8 mouse cellular contexts compared by ENCODE assay signal in genomic region chr5:8660738-8661151, GRCm38 (mm10). TPM values are rescaled to one million over a fixed set of nuclear protein-coding genes. Genes with fewer than 3 reads are reported as not detected.
A peak's percentile ranks its signal among the peaks of the same experiment; 100 is the strongest.
DNase-seq lines count a peak whose midpoint lies in the region; ATAC-seq and TF ChIP-seq lines count a peak whose summit lies in the region.

No protein-coding gene starts in this region.

- no peaks in the 10 kb centered on the region for H3K36me3 ChIP-seq in embryonic facial prominence, embryonic 15.5 days
- H3K36me3 ChIP-seq in limb, embryonic 10.5 days = no peaks in the 10 kb centered on the region
- no peaks in the 10 kb centered on the region for H3K36me3 ChIP-seq in neural tube, embryonic 12.5 days

- H3K9me3 ChIP-seq in embryonic facial prominence, embryonic 15.5 days (replicated peaks) = no peaks in the 10 kb centered on the region
- H3K9me3 ChIP-seq in limb, embryonic 10.5 days (replicated peaks) = no peaks in the 10 kb centered on the region
- H3K9me3 ChIP-seq in neural tube, embryonic 12.5 days = no peaks in the 10 kb centered on the region

- H3K27ac ChIP-seq in layer of hippocampus, adult 2 months = no peak overlapping the region
- no peak overlapping the region for H3K27ac ChIP-seq in embryonic facial prominence, embryonic 15.5 days (replicated peaks)
- no peak overlapping the region for H3K27ac ChIP-seq in limb, embryonic 10.5 days
- H3K27ac ChIP-seq in neural tube, embryonic 12.5 days = no peak overlapping the region

- peak overlapping the region; percentile 46 for H3K4me3 ChIP-seq in layer of hippocampus, adult 2 months
- peak overlapping the region; percentile 45 for H3K4me3 ChIP-seq in embryonic facial prominence, embryonic 15.5 days (replicated peaks)
- H3K4me3 ChIP-seq in limb, embryonic 10.5 days = peak overlapping the region; percentile 56
- H3K4me3 ChIP-seq in neural tube, embryonic 12.5 days = peak overlapping the region; percentile 36; the same call in 1 of the 2 replicates

- no peak overlapping the region for H3K9ac ChIP-seq in embryonic facial prominence, embryonic 15.5 days
- no peak overlapping the region for H3K9ac ChIP-seq in neural tube, embryonic 12.5 days

- H3K27me3 ChIP-seq in embryonic facial prominence, embryonic 15.5 days = no peaks in the 10 kb centered on the region
- no peaks in the 10 kb centered on the region for H3K27me3 ChIP-seq in limb, embryonic 10.5 days (ENCODE audit: low read depth, poor library complexity, severe bottlenecking)
- H3K27me3 ChIP-seq in neural tube, embryonic 12.5 days (replicated peaks) = no peaks in the 10 kb centered on the region

- ATAC-seq in embryonic facial prominence, embryonic 15.5 days (ENCODE audit: insufficient number of reproducible peaks, low FRiP score, low TSS enrichment, low read depth) = no peak
- peak; percentile 53; the same call in 1 of the 2 replicates for ATAC-seq in neural tube, embryonic 12.5 days (ENCODE audit: low FRiP score, low read depth)

- DNase-seq in layer of hippocampus, adult 2 months (ENCODE audit: low spot score in 2 of 2) = no peak
- DNase-seq in layer of hippocampus, postnatal 36 days = no peak
- DNase-seq in limb, embryonic 10.5 days (ENCODE audit: low spot score) = no peak
- no peak for DNase-seq in cerebellum, adult 11 months
- DNase-seq in lung, adult 18-20 months = no peak
- no peak for DNase-seq in spleen, postnatal 10 days (ENCODE audit: low spot score in 2 of 2)

- 45% methylated on average over 10 of the region's 10 CpGs for WGBS in embryonic facial prominence, embryonic 15.5 days
- WGBS in limb, embryonic 10.5 days = 63% methylated on average over 10 of the region's 10 CpGs
- WGBS in neural tube, embryonic 12.5 days = 65% methylated on average over 10 of the region's 10 CpGs

- peaks cover 11% of the 10 kb centered on the region for H3K4me1 ChIP-seq in embryonic facial prominence, embryonic 15.5 days
- H3K4me1 ChIP-seq in limb, embryonic 10.5 days = peaks cover 11% of the 10 kb centered on the region
- peaks cover 8% of the 10 kb centered on the region for H3K4me1 ChIP-seq in neural tube, embryonic 12.5 days

- no peak for TF ChIP-seq CTCF in layer of hippocampus, adult 2 months (conservative IDR thresholded peaks at IDR 0.05)

- H3K4me2 ChIP-seq in embryonic facial prominence, embryonic 15.5 days (replicated peaks) = peak overlapping the region; percentile 89
- peak overlapping the region; percentile 77 for H3K4me2 ChIP-seq in neural tube, embryonic 12.5 days (replicated peaks)

RNA-seq across cellular contexts. Expression of gene Abcb1a, which starts 0.9 kb away (rescaled TPM):
- 10 to 100 TPM; 17.2 to 17.5 TPM for total RNA-seq in layer of hippocampus, adult 2 months (2021)
- 10 to 100 TPM; 14.8 to 16.2 TPM for total RNA-seq in layer of hippocampus, postnatal 36 days (2021)
- polyA plus RNA-seq in embryonic facial prominence, embryonic 15.5 days (2015; fragmentation: Nextera tagmentation; extraction: Ambion mirVana) = 0.55 and 0.58 TPM in 2 replicates
- polyA plus RNA-seq in limb, embryonic 10.5 days (2016; fragmentation: Nextera tagmentation; extraction: Ambion mirVana) = 0.18 TPM in 1 of 2 replicates, not detected in the other
- polyA plus RNA-seq in neural tube, embryonic 12.5 days (2016; fragmentation: Nextera tagmentation; extraction: Ambion mirVana) = 0.86 and 1.1 TPM in 2 replicates

RNA-seq across cellular contexts. Expression of gene Rundc3b, which starts 38.0 kb away (rescaled TPM):
- 10 to 100 TPM; 31.8 to 32.7 TPM for total RNA-seq in layer of hippocampus, adult 2 months (2021)
- total RNA-seq in layer of hippocampus, postnatal 36 days (2021) = 10 to 100 TPM; 31.1 to 32.1 TPM
- 3.6 and 4.0 TPM in 2 replicates for polyA plus RNA-seq in embryonic facial prominence, embryonic 15.5 days (2015; fragmentation: Nextera tagmentation; extraction: Ambion mirVana)
- polyA plus RNA-seq in limb, embryonic 10.5 days (2016; fragmentation: Nextera tagmentation; extraction: Ambion mirVana) = 0.99 and 2.5 TPM in 2 replicates
- polyA plus RNA-seq in neural tube, embryonic 12.5 days (2016; fragmentation: Nextera tagmentation; extraction: Ambion mirVana) = 25.9 and 30.2 TPM in 2 replicates
